Mouse (Mus musculus) intestine, embryonic 16.5 days (tissue): ENCODE results near the gene Arhgef3. TPM values are rescaled to one million over a fixed set of nuclear protein-coding genes. Genes with fewer than 3 reads are reported as not detected.
A peak's percentile ranks its signal among the peaks of the same experiment; 100 is the strongest.

Experiments used
- ATAC-seq: fragments of 200-750 bp; cut with Nextera tagmentation; 2 replicates; pipeline ENCODE4 v1.8.0; 2017; ENCODE audit warnings: moderate TSS enrichment, moderate library complexity
- H3K27ac ChIP-seq: fragments of 300-500 bp; sonication (generic); 2 replicates; pipeline ENCODE4 v1.5.1; 2014; ENCODE audit warnings: mild to moderate bottlenecking, low read length
- H3K27me3 ChIP-seq: fragments of 300-500 bp; sonication (generic); replicated peaks from 2 replicates; pipeline ENCODE4 v1.6.1; 2014; ENCODE audit warnings: low read length, control low read depth, mixed read lengths; ENCODE audit not compliant: control insufficient read depth, insufficient read depth
- H3K36me3 ChIP-seq: fragments of 300-500 bp; sonication (generic); 2 replicates; pipeline ENCODE4 v1.6.1; 2014; ENCODE audit warnings: low read length, control low read depth; ENCODE audit not compliant: control insufficient read depth, insufficient read depth
- H3K4me1 ChIP-seq: fragments of 300-500 bp; sonication (generic); 2 replicates; pipeline ENCODE4 v1.6.1; 2014; ENCODE audit warnings: low read length, control low read depth, mixed read lengths; ENCODE audit not compliant: control insufficient read depth, insufficient read depth
- H3K4me2 ChIP-seq: fragments of 300-500 bp; sonication (generic); 2 replicates; pipeline ENCODE4 v1.6.1; 2014; ENCODE audit warnings: low read depth, low read length, control low read depth
- H3K4me3 ChIP-seq: fragments of 300-500 bp; sonication (generic); 2 replicates; pipeline ENCODE4 v1.5.1; 2014; ENCODE audit warnings: mild to moderate bottlenecking, low read length
- H3K9ac ChIP-seq: fragments of 300-500 bp; sonication (generic); 2 replicates; pipeline ENCODE4 v1.6.1; 2014; ENCODE audit warnings: low read depth, low read length
- H3K9me3 ChIP-seq: fragments of 300-500 bp; sonication (generic); 2 replicates; pipeline ENCODE4 v1.6.1; 2016; ENCODE audit warnings: low read length, control low read depth; ENCODE audit not compliant: control insufficient read depth
- WGBS: fragments of 180-500 bp; shearing (Covaris S2); extraction: QIAGEN DNeasy Blood & Tissue Kit; methylation state at CpG from one replicate; pipeline ENCODE4 v1.1.7; 2014; 5-methylcytosine and 5-hydroxymethylcytosine counted together
- polyA plus RNA-seq: library from polyadenylated mRNA; unstranded; fragments of >200 nt; fragmentation: Nextera tagmentation; extraction: Ambion mirVana; gene quantifications from 2 replicates; pipeline ENCODE4 v1.2.1, GENCODE M21; 2015

The Arhgef3 gene
- polyA plus RNA-seq, 1 experiment from 2014 or later = 12.0 TPM

GRCm38 (mm10) chr14:27412699-27413098, 298.0 kb downstream of the Arhgef3 start:
- no peak overlapping the region for H3K27ac ChIP-seq
- no peaks in the 10 kb centered on the region for H3K9me3 ChIP-seq
- H3K27me3 ChIP-seq = no peaks in the 10 kb centered on the region
- WGBS = 75% methylated on average over 8 of the region's 8 CpGs
- H3K36me3 ChIP-seq = no peaks in the 10 kb centered on the region
- no peak overlapping the region for H3K9ac ChIP-seq
- H3K4me2 ChIP-seq = no peak overlapping the region
- no peaks in the 10 kb centered on the region for H3K4me1 ChIP-seq
- no peak for ATAC-seq
- H3K4me3 ChIP-seq = no peak overlapping the region

GRCm38 (mm10) chr14:27413961-27414360, 299.3 kb downstream of the Arhgef3 start:
- H3K36me3 ChIP-seq = no peaks in the 10 kb centered on the region
- no peak overlapping the region for H3K27ac ChIP-seq
- 34% methylated on average over 4 of the region's 4 CpGs for WGBS
- no peaks in the 10 kb centered on the region for H3K4me1 ChIP-seq
- H3K9me3 ChIP-seq = no peaks in the 10 kb centered on the region
- no peak overlapping the region for H3K9ac ChIP-seq
- H3K4me3 ChIP-seq = no peak overlapping the region
- no peak overlapping the region for H3K4me2 ChIP-seq
- ATAC-seq = no peak
- H3K27me3 ChIP-seq = no peaks in the 10 kb centered on the region

DNA sequence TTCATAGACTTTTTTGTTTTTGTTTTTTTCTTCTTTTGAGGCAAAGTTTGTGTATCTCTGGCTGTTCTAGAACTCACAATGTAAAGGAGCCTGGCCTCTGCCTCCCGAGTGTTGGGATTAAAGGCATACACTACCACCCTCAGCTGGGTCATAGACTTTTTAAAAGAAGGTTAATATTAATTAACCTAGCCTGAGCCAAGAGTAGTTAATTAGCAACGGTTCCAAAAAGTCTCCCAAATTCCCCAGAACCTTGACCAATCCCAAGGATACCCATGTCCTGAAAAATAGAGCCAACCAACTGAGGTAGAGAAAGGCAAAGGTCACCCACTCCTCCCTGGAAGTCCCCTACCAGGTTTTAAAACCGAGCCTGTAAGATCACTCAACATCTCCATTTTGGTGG, 306.1 kb downstream of the Arhgef3 start:
- Histone ChIP-seq H3K27ac (no peak overlapping the region), H3K9ac (no peak overlapping the region), H3K4me1 (no peaks in the 10 kb centered on the region), H3K4me2 (no peak overlapping the region), H3K9me3 (no peaks in the 10 kb centered on the region), H3K27me3 (no peaks in the 10 kb centered on the region), H3K4me3 (no peak overlapping the region), H3K36me3 (no peaks in the 10 kb centered on the region)
- 78% methylated on average over 3 of the region's 3 CpGs for WGBS
- no peak for ATAC-seq

DNA sequence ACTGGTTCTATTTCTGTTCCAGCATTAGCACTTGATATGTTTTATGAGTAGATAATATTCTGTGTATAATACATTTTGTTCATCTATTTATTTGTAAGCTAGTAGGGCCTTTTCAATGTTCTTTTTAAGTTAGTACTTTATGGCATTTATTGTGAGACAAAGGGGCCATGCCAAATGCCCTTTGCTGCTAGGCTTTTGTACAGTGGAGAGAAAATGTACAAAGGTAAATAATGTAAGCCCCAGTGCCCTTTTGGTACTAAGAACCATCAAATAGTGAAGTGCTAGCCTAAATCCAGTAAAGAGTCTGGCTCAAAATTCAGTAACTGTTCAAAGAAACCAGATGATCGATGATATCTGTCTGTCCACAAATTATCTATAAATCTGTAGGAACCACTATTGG, 307.6 kb downstream of the Arhgef3 start:
- H3K4me3 ChIP-seq = no peak overlapping the region
- H3K27me3 ChIP-seq = no peaks in the 10 kb centered on the region
- H3K36me3 ChIP-seq = no peaks in the 10 kb centered on the region
- H3K4me1 ChIP-seq = no peaks in the 10 kb centered on the region
- no peak for ATAC-seq
- no peaks in the 10 kb centered on the region for H3K9me3 ChIP-seq
- no peak overlapping the region for H3K4me2 ChIP-seq
- WGBS = 98% methylated on average over 1 of the region's 1 CpGs
- no peak overlapping the region for H3K27ac ChIP-seq
- H3K9ac ChIP-seq = no peak overlapping the region

- Histone ChIP-seq H3K27ac (peak within 1 kb of the TSS; percentile 99), H3K9me3 (peaks cover 7% of the 10 kb centered on the region), H3K4me1 (no peaks in the 10 kb centered on the region), H3K27me3 (no peaks in the 10 kb centered on the region), H3K9ac (peak within 1 kb of the TSS; percentile 95), H3K4me3 (peak within 1 kb of the TSS; percentile 78), H3K4me2 (peak within 1 kb of the TSS; percentile 92), H3K36me3 (peaks cover 5% of the 10 kb centered on the region; the same call in 1 of the 2 replicates)
- ATAC-seq = peak; percentile 97
- WGBS = 2% methylated on average over 41 of the region's 43 CpGs
These were observed 313.9 kb downstream of the Arhgef3 start, which contains the start of gene Fam208a for GRCm38 (mm10) chr14:27428573-27428972. Fam208a (plus strand) TSS chr14:27428834.

DNA sequence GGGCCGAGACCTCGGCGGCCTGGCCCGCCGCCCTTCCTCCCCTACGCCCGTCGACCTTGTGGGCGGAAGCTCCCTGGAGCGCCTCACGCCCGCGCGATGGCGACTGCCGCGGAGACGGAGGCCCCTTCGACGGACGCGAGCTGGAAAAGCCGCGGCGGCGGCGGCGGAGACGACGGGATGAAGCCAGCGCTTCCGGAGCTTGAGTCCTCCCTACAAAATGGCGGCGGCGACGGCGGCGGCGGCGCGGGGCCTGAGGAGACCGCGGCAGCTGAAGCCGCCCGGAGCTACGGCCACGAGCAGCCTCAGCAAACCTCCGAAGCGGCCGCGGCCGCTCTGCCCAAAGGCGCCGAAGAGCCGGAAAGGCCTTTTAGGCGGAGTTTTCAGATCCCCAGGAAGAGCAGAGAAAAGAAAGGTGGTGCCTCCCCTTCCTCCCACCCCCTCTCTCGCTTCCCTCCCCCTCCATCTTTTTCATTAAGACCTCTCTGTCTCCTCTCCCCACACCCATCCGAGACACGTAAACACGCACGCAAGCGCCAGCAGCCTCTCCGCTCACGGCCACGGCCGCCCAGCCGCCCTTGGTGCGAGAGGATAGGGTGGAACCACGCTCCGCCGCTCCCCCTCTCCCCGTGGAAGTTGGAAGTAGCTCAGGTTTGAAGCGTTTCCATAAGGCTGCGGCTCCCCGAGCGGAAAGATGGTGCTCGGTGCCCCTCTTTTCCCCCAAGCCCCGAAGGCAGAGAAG, 314.4 kb downstream of the Arhgef3 start:
- WGBS = under 1% methylated on average over 76 of the region's 78 CpGs
- Histone ChIP-seq H3K27me3 (no peaks in the 10 kb centered on the region), H3K9ac (peak overlapping the region; percentile 95), H3K9me3 (peaks cover 7% of the 10 kb centered on the region), H3K4me3 (peak overlapping the region; percentile 78), H3K4me1 (no peaks in the 10 kb centered on the region), H3K36me3 (peaks cover 5% of the 10 kb centered on the region; the same call in 1 of the 2 replicates), H3K4me2 (peak overlapping the region; percentile 92), H3K27ac (peak overlapping the region; percentile 99)
- peak; percentile 87 for ATAC-seq

DNA sequence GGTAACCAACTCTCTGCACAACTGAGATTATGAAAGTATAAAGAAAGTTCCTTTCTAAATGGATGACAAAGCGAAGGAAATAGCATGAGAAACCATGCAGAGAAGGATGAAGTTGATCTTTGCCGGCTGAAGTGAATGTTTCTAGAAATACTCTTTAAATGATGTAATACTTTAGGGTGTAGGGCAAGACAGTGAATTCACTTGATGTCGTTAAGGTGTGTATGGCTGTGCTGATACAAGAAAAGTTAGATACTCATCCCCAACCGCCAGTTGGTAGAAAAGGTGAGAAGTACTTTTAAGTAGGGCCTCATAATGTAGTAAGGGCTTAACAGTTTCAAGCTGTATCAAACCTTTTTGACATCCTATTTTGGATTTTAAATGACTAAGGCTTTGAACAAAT, 315.6 kb downstream of the Arhgef3 start:
- 91% methylated on average over 4 of the region's 4 CpGs for WGBS
- no peak overlapping the region for H3K4me2 ChIP-seq
- no peak for ATAC-seq

GRCm38 (mm10) chr14:27432064-27432463, 317.4 kb downstream of the Arhgef3 start:
- WGBS = 99% methylated on average over 2 of the region's 2 CpGs
- no peak overlapping the region for H3K4me2 ChIP-seq
- no peak overlapping the region for H3K27ac ChIP-seq
- H3K27me3 ChIP-seq = no peaks in the 10 kb centered on the region
- no peak overlapping the region for H3K4me3 ChIP-seq
- H3K9ac ChIP-seq = no peak overlapping the region
- ATAC-seq = no peak
- H3K36me3 ChIP-seq = peaks cover 5% of the 10 kb centered on the region; the same call in 1 of the 2 replicates
- no peaks in the 10 kb centered on the region for H3K4me1 ChIP-seq
- H3K9me3 ChIP-seq = peaks cover 7% of the 10 kb centered on the region

More for the DNA sequence above, 315.6 kb downstream of the Arhgef3 start:
- Histone ChIP-seq H3K4me3 (no peak overlapping the region), H3K4me1 (no peaks in the 10 kb centered on the region), H3K9me3 (peaks cover 7% of the 10 kb centered on the region), H3K36me3 (peaks cover 5% of the 10 kb centered on the region; the same call in 1 of the 2 replicates), H3K27ac (no peak overlapping the region), H3K9ac (no peak overlapping the region), H3K27me3 (no peaks in the 10 kb centered on the region)

GRCm38 (mm10) chr14:27436116-27436515, 321.4 kb downstream of the Arhgef3 start:
- WGBS = 94% methylated on average over 1 of the region's 1 CpGs
- Histone ChIP-seq H3K27me3 (no peaks in the 10 kb centered on the region), H3K4me2 (no peak overlapping the region), H3K9me3 (no peaks in the 10 kb centered on the region), H3K4me3 (no peak overlapping the region), H3K27ac (no peak overlapping the region), H3K36me3 (peaks cover 3% of the 10 kb centered on the region; the same call in 1 of the 2 replicates), H3K4me1 (no peaks in the 10 kb centered on the region), H3K9ac (no peak overlapping the region)
- no peak for ATAC-seq
